ENCODE assay signal across 26 mouse cellular contexts in genomic region chr10:8419496-8420009, GRCm38 (mm10).
DNase-seq lines count a peak whose midpoint lies in the region; ATAC-seq and TF ChIP-seq lines count a peak whose summit lies in the region.
"Had no signal": no experiment of that assay in that cellular context is flagged by ENCODE, and none has a peak within 500 bp of the region (broad histone marks: within the 10 kb centered on the region; RNA-seq: fewer than 3 reads in every experiment).

No protein-coding gene starts in this region.

- peak; percentile 40; the same call in 1 of the 2 replicates for ATAC-seq in hindbrain, embryonic 16.5 days
- ATAC-seq in hindbrain, embryonic 14.5 days (ENCODE audit: low FRiP score), result no peak
- ATAC-seq in limb, embryonic 13.5 days (ENCODE audit: low FRiP score, low read depth), result peak; percentile 54; the same call in 1 of the 2 replicates
- ATAC-seq in embryonic facial prominence, embryonic 14.5 days (ENCODE audit: low read depth), result peak; percentile 78
- ATAC-seq in intestine, embryonic 15.5 days, result peak; percentile 36; the same call in 1 of the 2 replicates
- ATAC-seq: CD4-positive, CD25-positive, alpha-beta regulatory T cell, adult 4 months; forebrain, postnatal 0 days; inflammation-experienced regulatory T-cells, adult 6 months had no signal

- H3K27ac ChIP-seq in hindbrain, embryonic 16.5 days (ENCODE audit: low read depth, low read length), result no peak overlapping the region; the same call in 1 of the 2 replicates
- no peak overlapping the region for H3K27ac ChIP-seq in hindbrain, embryonic 14.5 days
- no peak overlapping the region for H3K27ac ChIP-seq in limb, embryonic 13.5 days
- no peak overlapping the region for H3K27ac ChIP-seq in limb, embryonic 10.5 days
- peak overlapping the region; percentile 42 for H3K27ac ChIP-seq in embryonic facial prominence, embryonic 14.5 days (replicated peaks; ENCODE audit: low read depth, low read length)
- H3K27ac ChIP-seq in intestine, embryonic 15.5 days, result no peak overlapping the region
- no peak overlapping the region for H3K27ac ChIP-seq in gastrocnemius, adult 2 months
- H3K27ac ChIP-seq: embryonic facial prominence, embryonic 13.5 days; forebrain, embryonic 12.5 days; heart, embryonic 10.5 days; heart, embryonic 15.5 days; hindbrain, embryonic 12.5 days; liver, embryonic 14.5 days; lung, embryonic 15.5 days had no signal

- no peak overlapping the region for H3K4me2 ChIP-seq in hindbrain, embryonic 16.5 days (ENCODE audit: low read length)
- H3K4me2 ChIP-seq in hindbrain, embryonic 14.5 days (replicated peaks), result no peak overlapping the region
- H3K4me2 ChIP-seq in limb, embryonic 13.5 days (replicated peaks), result no peak overlapping the region
- H3K4me2 ChIP-seq in embryonic facial prominence, embryonic 14.5 days (ENCODE audit: low read depth, low read length), result no peak overlapping the region
- H3K4me2 ChIP-seq in intestine, embryonic 15.5 days (replicated peaks), result no peak overlapping the region
- H3K4me2 ChIP-seq: embryonic facial prominence, embryonic 13.5 days; forebrain, embryonic 12.5 days; heart, embryonic 15.5 days; hindbrain, embryonic 12.5 days; lung, embryonic 15.5 days; midbrain, embryonic 11.5 days had no signal

- intact Hi-C loops in gastrocnemius, adult 2 months (cut with DNase I), result no loop called here

- 41% methylated on average over 6 of the region's 6 CpGs for WGBS in hindbrain, embryonic 16.5 days
- 55% methylated on average over 6 of the region's 6 CpGs for WGBS in hindbrain, embryonic 14.5 days
- 60% methylated on average over 6 of the region's 6 CpGs for WGBS in limb, embryonic 13.5 days
- WGBS in limb, embryonic 10.5 days, result 92% methylated on average over 6 of the region's 6 CpGs
- 43% methylated on average over 6 of the region's 6 CpGs for WGBS in embryonic facial prominence, embryonic 14.5 days
- 53% methylated on average over 6 of the region's 6 CpGs for WGBS in intestine, embryonic 15.5 days

- H3K4me1 ChIP-seq in hindbrain, embryonic 16.5 days (ENCODE audit: control insufficient read depth, insufficient read depth, low read depth, low read length), result no peaks in the 10 kb centered on the region
- H3K4me1 ChIP-seq in hindbrain, embryonic 14.5 days (replicated peaks; ENCODE audit: control insufficient read depth, insufficient read depth, low read length), result no peaks in the 10 kb centered on the region
- H3K4me1 ChIP-seq in limb, embryonic 13.5 days, result peaks cover 6% of the 10 kb centered on the region; the same call in 1 of the 2 replicates
- no peaks in the 10 kb centered on the region for H3K4me1 ChIP-seq in limb, embryonic 10.5 days
- H3K4me1 ChIP-seq in embryonic facial prominence, embryonic 14.5 days (ENCODE audit: control insufficient read depth, insufficient read depth, low read length), result no peaks in the 10 kb centered on the region
- H3K4me1 ChIP-seq in intestine, embryonic 15.5 days (replicated peaks), result no peaks in the 10 kb centered on the region
- H3K4me1 ChIP-seq: forebrain, embryonic 12.5 days; heart, embryonic 10.5 days; heart, embryonic 15.5 days; hindbrain, embryonic 12.5 days had no signal

- H3K36me3 ChIP-seq in hindbrain, embryonic 16.5 days (ENCODE audit: control insufficient read depth, insufficient read depth, low read length), result no peaks in the 10 kb centered on the region
- no peaks in the 10 kb centered on the region for H3K36me3 ChIP-seq in hindbrain, embryonic 14.5 days (replicated peaks; ENCODE audit: control insufficient read depth, insufficient read depth)
- no peaks in the 10 kb centered on the region for H3K36me3 ChIP-seq in limb, embryonic 13.5 days
- H3K36me3 ChIP-seq in limb, embryonic 10.5 days, result no peaks in the 10 kb centered on the region
- H3K36me3 ChIP-seq in embryonic facial prominence, embryonic 14.5 days (ENCODE audit: control insufficient read depth, insufficient read depth, low read length), result no peaks in the 10 kb centered on the region
- no peaks in the 10 kb centered on the region for H3K36me3 ChIP-seq in intestine, embryonic 15.5 days
- H3K36me3 ChIP-seq: embryonic facial prominence, embryonic 13.5 days; forebrain, embryonic 12.5 days; heart, embryonic 10.5 days; heart, embryonic 15.5 days; hindbrain, embryonic 12.5 days; lung, embryonic 15.5 days had no signal

- H3K9ac ChIP-seq in hindbrain, embryonic 16.5 days (ENCODE audit: low read depth, low read length), result no peak overlapping the region
- H3K9ac ChIP-seq in hindbrain, embryonic 14.5 days, result no peak overlapping the region
- no peak overlapping the region for H3K9ac ChIP-seq in limb, embryonic 13.5 days
- H3K9ac ChIP-seq in embryonic facial prominence, embryonic 14.5 days (ENCODE audit: low read depth, low read length), result no peak overlapping the region
- H3K9ac ChIP-seq in intestine, embryonic 15.5 days, result no peak overlapping the region
- H3K9ac ChIP-seq: embryonic facial prominence, embryonic 13.5 days; forebrain, embryonic 12.5 days; forebrain, postnatal 0 days; heart, embryonic 15.5 days; hindbrain, embryonic 12.5 days; liver, embryonic 14.5 days; lung, embryonic 15.5 days had no signal

- H3K9me3 ChIP-seq in hindbrain, embryonic 16.5 days (ENCODE audit: control insufficient read depth, low read length), result no peaks in the 10 kb centered on the region
- no peaks in the 10 kb centered on the region for H3K9me3 ChIP-seq in hindbrain, embryonic 14.5 days (ENCODE audit: control insufficient read depth, low read length)
- H3K9me3 ChIP-seq in limb, embryonic 13.5 days, result no peaks in the 10 kb centered on the region
- no peaks in the 10 kb centered on the region for H3K9me3 ChIP-seq in limb, embryonic 10.5 days (replicated peaks)
- no peaks in the 10 kb centered on the region for H3K9me3 ChIP-seq in embryonic facial prominence, embryonic 14.5 days (ENCODE audit: control insufficient read depth, low read length)
- H3K9me3 ChIP-seq in intestine, embryonic 15.5 days, result no peaks in the 10 kb centered on the region
- H3K9me3 ChIP-seq: embryonic facial prominence, embryonic 13.5 days; forebrain, embryonic 12.5 days; heart, embryonic 10.5 days; heart, embryonic 15.5 days; hindbrain, embryonic 12.5 days; lung, embryonic 15.5 days had no signal

- no peak overlapping the region for H3K4me3 ChIP-seq in hindbrain, embryonic 16.5 days (ENCODE audit: low read length)
- H3K4me3 ChIP-seq in hindbrain, embryonic 14.5 days (replicated peaks; ENCODE audit: low read length), result no peak overlapping the region
- no peak overlapping the region for H3K4me3 ChIP-seq in limb, embryonic 13.5 days
- no peak overlapping the region for H3K4me3 ChIP-seq in limb, embryonic 10.5 days
- no peak overlapping the region for H3K4me3 ChIP-seq in embryonic facial prominence, embryonic 14.5 days (ENCODE audit: low read depth, low read length)
- H3K4me3 ChIP-seq in intestine, embryonic 15.5 days (replicated peaks), result no peak overlapping the region
- H3K4me3 ChIP-seq in gastrocnemius, adult 2 months, result no peak overlapping the region
- H3K4me3 ChIP-seq: embryonic facial prominence, embryonic 13.5 days; forebrain, embryonic 12.5 days; heart, embryonic 10.5 days; heart, embryonic 15.5 days; hindbrain, embryonic 12.5 days; lung, embryonic 15.5 days had no signal

- no peak for DNase-seq in hindbrain, embryonic 14.5 days (ENCODE audit: low spot score)
- DNase-seq in limb, embryonic 10.5 days (ENCODE audit: low spot score), result no peak
- peak; percentile 75 for DNase-seq in embryonic facial prominence, embryonic 14.5 days (ENCODE audit: low spot score)
- DNase-seq in gastrocnemius, adult 2 months, result no peak
- DNase-seq: adrenal gland, postnatal 25 days; cerebellum, adult 11-12 months; forebrain, postnatal 0 days; gastrocnemius, postnatal 25 days; kidney, adult 9 months; kidney, postnatal 10 days; liver; thymus, adult 18-20 months; thymus, postnatal 36 days had no signal

- no peaks in the 10 kb centered on the region for H3K27me3 ChIP-seq in hindbrain, embryonic 16.5 days (replicated peaks; ENCODE audit: control insufficient read depth, insufficient read depth, low read length)
- H3K27me3 ChIP-seq in hindbrain, embryonic 14.5 days (ENCODE audit: control insufficient read depth, insufficient read depth, low read length), result no peaks in the 10 kb centered on the region
- no peaks in the 10 kb centered on the region for H3K27me3 ChIP-seq in limb, embryonic 13.5 days
- no peaks in the 10 kb centered on the region for H3K27me3 ChIP-seq in limb, embryonic 10.5 days (ENCODE audit: low read depth, poor library complexity, severe bottlenecking)
- no peaks in the 10 kb centered on the region for H3K27me3 ChIP-seq in embryonic facial prominence, embryonic 14.5 days (replicated peaks; ENCODE audit: control insufficient read depth, insufficient read depth, low read length)
- H3K27me3 ChIP-seq in intestine, embryonic 15.5 days (replicated peaks), result no peaks in the 10 kb centered on the region
- H3K27me3 ChIP-seq: embryonic facial prominence, embryonic 13.5 days; forebrain, embryonic 12.5 days; heart, embryonic 15.5 days; hindbrain, embryonic 12.5 days; lung, embryonic 15.5 days had no signal

- no peak for TF ChIP-seq CTCF in gastrocnemius, adult 2 months (IDR thresholded peaks at IDR 0.05)
